Mouse (Mus musculus): ENCODE results near the gene Col5a1. TPM values are rescaled to one million over a fixed set of nuclear protein-coding genes. Genes with fewer than 3 reads are reported as not detected.

Gene Col5a1
- polyA plus RNA-seq, 2 experiments: 6.2 to 6.8 TPM

- H3K9ac ChIP-seq (replicated peaks): no peak overlapping the region
- H3K9me3 ChIP-seq (ENCODE audit: control insufficient read depth, low read length): no peaks in the 10 kb centered on the region
- ATAC-seq (ENCODE audit: insufficient read depth) (no peak), DNase-seq (ENCODE audit: low read depth in 3 of 3, low spot score in 3 of 3) (no peak)
- no peaks in the 10 kb centered on the region for H3K27me3 ChIP-seq (ENCODE audit: control insufficient read depth, insufficient read depth, low read length)
- WGBS (ENCODE audit: insufficient replicate concordance): 68% methylated on average over 12 of the region's 13 CpGs
- no peak overlapping the region for H3K4me3 ChIP-seq (ENCODE audit: insufficient read depth in 1 of 2, low read depth in 2 of 2, low read length in 2 of 2)
- no peak overlapping the region for H3K4me2 ChIP-seq (ENCODE audit: low read depth)
- no peak overlapping the region for H3K27ac ChIP-seq
- no peak for TF ChIP-seq EP300 (IDR thresholded peaks at IDR 0.05; ENCODE audit: low read depth)
- no peak for TF ChIP-seq CTCF (IDR thresholded peaks at IDR 0.05; ENCODE audit: low read depth)
- no peaks in the 10 kb centered on the region for H3K36me3 ChIP-seq (replicated peaks; ENCODE audit: control insufficient read depth, insufficient read depth, low read depth)
- H3K4me1 ChIP-seq (replicated peaks; ENCODE audit: control insufficient read depth in 2 of 2, insufficient read depth in 2 of 2, low read length in 1 of 2): peaks cover 21 to 46% of the 10 kb centered on the region in 2 experiments
Observed at GRCm38 (mm10) chr2:27990430-27991211, 104.4 kb downstream of the Col5a1 start.

- H3K9ac ChIP-seq (replicated peaks): peak overlapping the region; percentile 46
- ATAC-seq (ENCODE audit: insufficient read depth) (peak; percentile 69; the same call in 1 of the 2 replicates), DNase-seq (ENCODE audit: low read depth in 3 of 3, low spot score in 3 of 3) (no peak)
- no peaks in the 10 kb centered on the region for H3K9me3 ChIP-seq (ENCODE audit: control insufficient read depth, low read length)
- peaks cover 18 to 34% of the 10 kb centered on the region in 2 experiments for H3K4me1 ChIP-seq (replicated peaks; ENCODE audit: control insufficient read depth in 2 of 2, insufficient read depth in 2 of 2, low read length in 1 of 2)
- no peaks in the 10 kb centered on the region for H3K36me3 ChIP-seq (replicated peaks; ENCODE audit: control insufficient read depth, insufficient read depth, low read depth)
- WGBS (ENCODE audit: insufficient replicate concordance): 50% methylated on average over 5 of the region's 5 CpGs
- no peak overlapping the region for H3K4me2 ChIP-seq (ENCODE audit: low read depth)
- TF ChIP-seq CTCF (IDR thresholded peaks at IDR 0.05; ENCODE audit: low read depth) (no peak), EP300 (IDR thresholded peaks at IDR 0.05; ENCODE audit: low read depth) (0 out of 2 replicates have a peak, but pooled peaks have one; percentile 19)
- H3K27ac ChIP-seq: peak overlapping the region; percentile 16
- no peaks in the 10 kb centered on the region for H3K27me3 ChIP-seq (ENCODE audit: control insufficient read depth, insufficient read depth, low read length)
- H3K4me3 ChIP-seq (ENCODE audit: insufficient read depth in 1 of 2, low read depth in 2 of 2, low read length in 2 of 2): no peak overlapping the region
Observed at GRCm38 (mm10) chr2:27993416-27993815, 107.2 kb downstream of the Col5a1 start.

GRCm38 (mm10) chr2:27999996-28000583 lies 113.9 kb downstream of the Col5a1 start:
- H3K27ac ChIP-seq: peak overlapping the region; percentile 75
- WGBS (ENCODE audit: insufficient replicate concordance): 20% methylated on average over 9 of the region's 9 CpGs
- ATAC-seq (ENCODE audit: insufficient read depth) (peak; percentile 80), DNase-seq (ENCODE audit: low read depth in 3 of 3, low spot score in 3 of 3) (peak; percentile 64 to 77 (median 76))
- H3K36me3 ChIP-seq (replicated peaks; ENCODE audit: control insufficient read depth, insufficient read depth, low read depth): no peaks in the 10 kb centered on the region
- H3K9ac ChIP-seq (replicated peaks): peak overlapping the region; percentile 77
- peak overlapping the region; percentile 43 to 52 for H3K4me3 ChIP-seq (ENCODE audit: insufficient read depth in 1 of 2, low read depth in 2 of 2, low read length in 2 of 2)
- TF ChIP-seq EP300 (IDR thresholded peaks at IDR 0.05; ENCODE audit: low read depth) (peak; percentile 94), CTCF (IDR thresholded peaks at IDR 0.05; ENCODE audit: low read depth) (no peak)
- H3K4me2 ChIP-seq (ENCODE audit: low read depth): peak overlapping the region; percentile 76
- no peaks in the 10 kb centered on the region for H3K9me3 ChIP-seq (ENCODE audit: control insufficient read depth, low read length)
- H3K4me1 ChIP-seq (replicated peaks; ENCODE audit: control insufficient read depth in 2 of 2, insufficient read depth in 2 of 2, low read length in 1 of 2): peaks cover 30 to 47% of the 10 kb centered on the region in 2 experiments
- H3K27me3 ChIP-seq (ENCODE audit: control insufficient read depth, insufficient read depth, low read length): no peaks in the 10 kb centered on the region

- WGBS (ENCODE audit: insufficient replicate concordance): 57% methylated on average over 3 of the region's 3 CpGs
- Histone ChIP-seq H3K9me3 (ENCODE audit: control insufficient read depth, low read length) (no peaks in the 10 kb centered on the region), H3K4me1 (replicated peaks; ENCODE audit: control insufficient read depth in 2 of 2, insufficient read depth in 2 of 2, low read length in 1 of 2) (peaks cover 35 to 51% of the 10 kb centered on the region in 2 experiments), H3K27ac (peak overlapping the region; percentile 75), H3K9ac (replicated peaks) (peak overlapping the region; percentile 77), H3K36me3 (replicated peaks; ENCODE audit: control insufficient read depth, insufficient read depth, low read depth) (no peaks in the 10 kb centered on the region), H3K4me3 (ENCODE audit: insufficient read depth in 1 of 2, low read depth in 2 of 2, low read length in 2 of 2) (no peak overlapping the region), H3K4me2 (ENCODE audit: low read depth) (peak overlapping the region; percentile 76), H3K27me3 (ENCODE audit: control insufficient read depth, insufficient read depth, low read length) (no peaks in the 10 kb centered on the region)
- DNase-seq (ENCODE audit: low read depth in 3 of 3, low spot score in 3 of 3) (no peak), ATAC-seq (ENCODE audit: insufficient read depth) (peak; percentile 6; the same call in 1 of the 2 replicates)
- no peak for TF ChIP-seq CTCF (IDR thresholded peaks at IDR 0.05; ENCODE audit: low read depth)
- no peak for TF ChIP-seq EP300 (IDR thresholded peaks at IDR 0.05; ENCODE audit: low read depth)
Observed at GRCm38 (mm10) chr2:28000660-28001059, 114.4 kb downstream of the Col5a1 start.

GRCm38 (mm10) chr2:28001206-28001605 lies 115.0 kb downstream of the Col5a1 start:
- H3K4me3 ChIP-seq (ENCODE audit: insufficient read depth in 1 of 2, low read depth in 2 of 2, low read length in 2 of 2): no peak overlapping the region
- no peak overlapping the region for H3K4me2 ChIP-seq (ENCODE audit: low read depth)
- H3K4me1 ChIP-seq (replicated peaks; ENCODE audit: control insufficient read depth in 2 of 2, insufficient read depth in 2 of 2, low read length in 1 of 2): peaks cover 40 to 57% of the 10 kb centered on the region in 2 experiments
- H3K27ac ChIP-seq: peak overlapping the region; percentile 75
- no peak for TF ChIP-seq CTCF (IDR thresholded peaks at IDR 0.05; ENCODE audit: low read depth)
- no peak for TF ChIP-seq EP300 (IDR thresholded peaks at IDR 0.05; ENCODE audit: low read depth)
- DNase-seq (ENCODE audit: low read depth in 3 of 3, low spot score in 3 of 3) (no peak), ATAC-seq (ENCODE audit: insufficient read depth) (no peak)
- H3K27me3 ChIP-seq (ENCODE audit: control insufficient read depth, insufficient read depth, low read length): no peaks in the 10 kb centered on the region
- no peaks in the 10 kb centered on the region; the same call in 1 of the 2 replicates for H3K36me3 ChIP-seq (replicated peaks; ENCODE audit: control insufficient read depth, insufficient read depth, low read depth)
- no peak overlapping the region for H3K9ac ChIP-seq (replicated peaks)
- no peaks in the 10 kb centered on the region for H3K9me3 ChIP-seq (ENCODE audit: control insufficient read depth, low read length)
- WGBS (ENCODE audit: insufficient replicate concordance): 83% methylated on average over 11 of the region's 11 CpGs
